Mouse (Mus musculus): Measurements from ENCODE around the gene Cyb561. TPM values are rescaled to one million over a fixed set of nuclear protein-coding genes. Genes with fewer than 3 reads are reported as not detected.

The Cyb561 gene
- 24.8 and 32.8 TPM in 2 replicates for total RNA-seq (2012; rRNA removed)
- 10 to 100 TPM in 1 of 2 experiments, not detected in 1; 43.9 TPM for polyA plus RNA-seq (2012; ENCODE audit: insufficient read depth in 1 of 2, insufficient read length in 2 of 2, low read depth in 1 of 2, low replicate concordance in 2 of 2, missing spikeins in 1 of 2)

DNA sequence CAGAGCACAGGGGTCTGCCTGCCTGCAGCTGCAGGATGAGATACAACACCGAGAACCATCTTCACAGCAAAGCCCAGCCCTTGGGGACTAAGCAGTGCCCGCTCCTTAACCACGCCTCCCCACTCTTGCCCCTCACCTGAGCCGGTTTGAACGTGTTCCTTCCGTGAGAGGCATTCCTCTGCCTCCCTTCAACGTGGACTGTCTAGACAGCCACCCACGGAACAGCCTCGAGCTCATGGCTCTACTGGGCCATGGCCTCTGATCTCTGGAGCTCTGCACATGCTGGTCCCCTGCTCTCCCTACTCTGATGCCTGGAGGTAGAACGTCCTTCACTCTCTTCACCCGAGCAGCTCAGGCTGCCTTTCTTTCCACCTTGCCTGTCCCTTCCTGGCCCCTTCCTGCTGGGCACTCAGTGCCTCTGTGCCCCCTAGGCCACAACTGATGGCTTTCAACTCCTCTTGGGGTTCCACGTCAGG is at the start of gene Cyb561:
TSS of gene Cyb561 (minus strand) at position 426 of the 476 bp plus-strand sequence.
- Histone ChIP-seq H3K79me2 (ENCODE audit: control insufficient read depth, insufficient read depth, low read length, poor library complexity) (no peaks in the 10 kb centered on the region), H3K4me3 (ENCODE audit: control insufficient read depth in 1 of 2, insufficient read depth in 1 of 2, low read depth in 2 of 2, low read length in 2 of 2) (no peak within 1 kb of the TSS), H3K9ac (ENCODE audit: control insufficient read depth, low read depth, low read length, poor library complexity, severe bottlenecking) (no peak within 1 kb of the TSS), H3K27ac (ENCODE audit: control insufficient read depth, low read depth, low read length) (no peak within 1 kb of the TSS), H3K27me3 (ENCODE audit: control insufficient read depth in 1 of 2, insufficient read depth in 2 of 2, low read length in 2 of 2) (peaks cover 2% of the 10 kb centered on the region in 2 experiments), H3K4me1 (ENCODE audit: control insufficient read depth in 1 of 2, insufficient read depth in 2 of 2, low read length in 2 of 2) (peaks cover 0 to 12% of the 10 kb centered on the region in 2 experiments; a peak in 2 of 4 replicates), H3K36me3 (ENCODE audit: control insufficient read depth in 1 of 2, insufficient read depth in 2 of 2, low read length in 2 of 2) (no peaks in the 10 kb centered on the region), H3K9me3 (replicated peaks; ENCODE audit: insufficient read depth, low read length) (no peaks in the 10 kb centered on the region)
- no peak for DNase-seq (ENCODE audit: low read depth, low spot score)
- TF ChIP-seq USF1 (IDR thresholded peaks at IDR 0.05; ENCODE audit: low read depth, low read length), result no peak
- TF ChIP-seq MAFK (IDR thresholded peaks at IDR 0.05; ENCODE audit: borderline replicate concordance, low read depth, low read length), result no peak
- no peak for TF ChIP-seq HCFC1 (IDR thresholded peaks at IDR 0.05; ENCODE audit: low read depth, low read length)
- TF ChIP-seq ETS1 (IDR thresholded peaks at IDR 0.05; ENCODE audit: low read depth, low read length), result no peak
- no peak for TF ChIP-seq MYB (IDR thresholded peaks at IDR 0.05; ENCODE audit: low read depth, low read length)
- no peak for TF ChIP-seq MAZ (IDR thresholded peaks at IDR 0.05; ENCODE audit: low read depth, low read length)
- TF ChIP-seq CHD2 (IDR thresholded peaks at IDR 0.05; ENCODE audit: low read length), result no peak
- no peak for TF ChIP-seq SIN3A (IDR thresholded peaks at IDR 0.05; ENCODE audit: low read length)
- no peak for TF ChIP-seq SMC3 (IDR thresholded peaks at IDR 0.05; ENCODE audit: low read depth, low read length)
- no peak for TF ChIP-seq USF2 (IDR thresholded peaks at IDR 0.05; ENCODE audit: borderline replicate concordance in 1 of 2, insufficient read depth in 1 of 2, low read depth in 1 of 2, low read length in 2 of 2)
- TF ChIP-seq MXI1 (IDR thresholded peaks at IDR 0.05; ENCODE audit: low read depth, low read length), result no peak
- TF ChIP-seq POLR2AphosphoS5 (IDR thresholded peaks at IDR 0.05; ENCODE audit: borderline replicate concordance, low read depth, low read length), result no peak
- no peak for TF ChIP-seq TAL1 (IDR thresholded peaks at IDR 0.05; ENCODE audit: low read length)
- TF ChIP-seq UBTF (IDR thresholded peaks at IDR 0.05; ENCODE audit: borderline replicate concordance, insufficient read depth, low read depth, low read length), result no peak
- TF ChIP-seq GATA1 (IDR thresholded peaks at IDR 0.05; ENCODE audit: low read depth, low read length), result no peak
- no peak for TF ChIP-seq JUND (IDR thresholded peaks at IDR 0.05; ENCODE audit: low read depth, low read length)
- TF ChIP-seq CHD1 (IDR thresholded peaks at IDR 0.05; ENCODE audit: low read depth, low read length), result no peak
- TF ChIP-seq GABPA (IDR thresholded peaks at IDR 0.05; ENCODE audit: low read depth, low read length), result no peak

DNA sequence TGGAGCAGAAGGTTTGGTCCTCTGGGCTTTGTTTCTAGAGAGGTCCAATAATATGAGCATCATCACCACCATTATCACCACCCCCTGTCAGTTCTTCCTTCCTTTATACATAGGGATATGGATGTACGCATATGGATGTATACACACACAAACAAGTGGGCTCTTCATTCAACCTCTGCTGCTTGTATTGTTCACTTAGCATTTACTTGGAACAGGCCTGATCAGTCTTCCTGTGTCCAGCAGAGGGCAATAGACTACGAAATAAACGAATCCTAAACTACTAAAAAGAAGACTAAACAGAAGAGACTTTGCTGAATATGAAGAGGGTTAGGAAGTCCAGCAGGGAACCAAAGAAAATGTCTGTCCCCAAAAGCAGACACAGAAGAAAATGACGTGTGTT is 48.6 kb upstream of the Cyb561 start:
- Histone ChIP-seq H3K79me2 (ENCODE audit: control insufficient read depth, insufficient read depth, low read length, poor library complexity) (no peaks in the 10 kb centered on the region), H3K4me1 (ENCODE audit: control insufficient read depth in 1 of 2, insufficient read depth in 2 of 2, low read length in 2 of 2) (0 out of 4 replicates have a peak, but pooled peaks cover 0 to 4% of the 10 kb centered on the region in 2 experiments), H3K27me3 (ENCODE audit: control insufficient read depth in 1 of 2, insufficient read depth in 2 of 2, low read length in 2 of 2) (peaks cover 0 to 6% of the 10 kb centered on the region in 2 experiments), H3K36me3 (ENCODE audit: control insufficient read depth in 1 of 2, insufficient read depth in 2 of 2, low read length in 2 of 2) (no peaks in the 10 kb centered on the region), H3K27ac (ENCODE audit: control insufficient read depth, low read depth, low read length) (no peak overlapping the region), H3K4me3 (ENCODE audit: control insufficient read depth in 1 of 2, insufficient read depth in 1 of 2, low read depth in 2 of 2, low read length in 2 of 2) (no peak overlapping the region), H3K9me3 (replicated peaks; ENCODE audit: insufficient read depth, low read length) (no peaks in the 10 kb centered on the region), H3K9ac (ENCODE audit: control insufficient read depth, low read depth, low read length, poor library complexity, severe bottlenecking) (no peak overlapping the region)
- peak; percentile 75 for DNase-seq (ENCODE audit: low read depth, low spot score)
- TF ChIP-seq HCFC1 (IDR thresholded peaks at IDR 0.05; ENCODE audit: low read depth, low read length) (no peak), SMC3 (IDR thresholded peaks at IDR 0.05; ENCODE audit: low read depth, low read length) (peak; percentile 86), ZC3H11A (IDR thresholded peaks at IDR 0.05; ENCODE audit: low read depth, low read length) (peak; percentile 85), ZMIZ1 (IDR thresholded peaks at IDR 0.05; ENCODE audit: low read depth, low read length) (no peak), MAZ (IDR thresholded peaks at IDR 0.05; ENCODE audit: low read depth, low read length) (no peak), MYB (IDR thresholded peaks at IDR 0.05; ENCODE audit: low read depth, low read length) (no peak), USF2 (IDR thresholded peaks at IDR 0.05; ENCODE audit: borderline replicate concordance in 1 of 2, insufficient read depth in 1 of 2, low read depth in 1 of 2, low read length in 2 of 2) (no peak), CTCF (IDR thresholded peaks at IDR 0.05 in 2 of 3, conservative IDR thresholded peaks at IDR 0.05 in 1 of 3; ENCODE audit: control insufficient read depth in 1 of 3, insufficient read depth in 1 of 3, low read depth in 2 of 3, low read length in 3 of 3, poor library complexity in 1 of 3, severe bottlenecking in 1 of 3) (peak; percentile 23 to 81 (median 68); a peak in 5 of 6 replicates), KAT2A (conservative IDR thresholded peaks at IDR 0.05; ENCODE audit: low read depth, low read length) (no peak), POLR2AphosphoS5 (IDR thresholded peaks at IDR 0.05; ENCODE audit: borderline replicate concordance, low read depth, low read length) (no peak), POLR2A (IDR thresholded peaks at IDR 0.05; ENCODE audit: control insufficient read depth in 1 of 2, insufficient read depth in 1 of 2, low read depth in 1 of 2, low read length in 2 of 2, poor library complexity in 1 of 2) (no peak), ETS1 (IDR thresholded peaks at IDR 0.05; ENCODE audit: low read depth, low read length) (no peak), GABPA (IDR thresholded peaks at IDR 0.05; ENCODE audit: low read depth, low read length) (no peak), MAX (IDR thresholded peaks at IDR 0.05; ENCODE audit: low read length) (no peak), NRF1 (IDR thresholded peaks at IDR 0.05; ENCODE audit: insufficient read depth, low read depth, low read length, poor library complexity, severe bottlenecking) (no peak), RAD21 (IDR thresholded peaks at IDR 0.05; ENCODE audit: low read depth, low read length) (peak; percentile 79), TCF12 (IDR thresholded peaks at IDR 0.05; ENCODE audit: low read depth, low read length) (no peak), SIN3A (IDR thresholded peaks at IDR 0.05; ENCODE audit: low read length) (peak; percentile 49; the same call in 1 of the 2 replicates), MYC (IDR thresholded peaks at IDR 0.05; ENCODE audit: low read depth, low read length) (0 out of 2 replicates have a peak, but pooled peaks have one; percentile 15), CHD1 (IDR thresholded peaks at IDR 0.05; ENCODE audit: low read depth, low read length) (no peak), ELF1 (IDR thresholded peaks at IDR 0.05; ENCODE audit: low read depth, low read length) (no peak)
